Mouse (Mus musculus) cerebellum, adult 11-12 months (tissue): ENCODE results near the gene D1Ertd622e.

Experiments
- DNase-seq: peaks from one replicate; pipeline ENCODE4 v3.0.0; 2022

The D1Ertd622e gene

GRCm38 (mm10) chr1:97578025-97578417, 83.9 kb downstream of the D1Ertd622e start:
- DNase-seq = no peak

- DNase-seq = no peak
Observed at GRCm38 (mm10) chr1:97577062-97578024, 84.5 kb downstream of the D1Ertd622e start.

- DNase-seq = no peak
Observed at GRCm38 (mm10) chr1:97576576-97576975, 85.3 kb downstream of the D1Ertd622e start.

- no peak for DNase-seq
Observed at GRCm38 (mm10) chr1:97570814-97571213, 91.1 kb downstream of the D1Ertd622e start.

GRCm38 (mm10) chr1:97567956-97568355, 93.9 kb downstream of the D1Ertd622e start:
- no peak for DNase-seq

- DNase-seq = no peak
Observed at GRCm38 (mm10) chr1:97564641-97565040, 97.2 kb downstream of the D1Ertd622e start.

GRCm38 (mm10) chr1:97562867-97563266, 99.0 kb downstream of the D1Ertd622e start:
- no peak for DNase-seq
